Mouse (Mus musculus) limb, embryonic 10.5 days (tissue): Measurements from ENCODE around the gene Sfpq. TPM values are rescaled to one million over a fixed set of nuclear protein-coding genes. Genes with fewer than 3 reads are reported as not detected.

Source experiments
- DNase-seq: peaks from one replicate; pipeline ENCODE4 v3.0.0-alpha.2; 2017; ENCODE audit warnings: low spot score
- H3K27ac ChIP-seq: fragments of 300-500 bp; sonication (generic); 2 replicates; pipeline ENCODE4 v1.5.1; 2016; ENCODE audit warnings: mild to moderate bottlenecking
- H3K27me3 ChIP-seq: fragments of 300-500 bp; sonication (generic); 2 replicates; pipeline ENCODE4 v1.6.1; 2016; ENCODE audit warnings: low read depth, mild to moderate bottlenecking; ENCODE audit not compliant: poor library complexity, severe bottlenecking
- H3K36me3 ChIP-seq: fragments of 300-500 bp; sonication (generic); 2 replicates; pipeline ENCODE4 v1.6.1; 2016; ENCODE audit warnings: mild to moderate bottlenecking, moderate library complexity
- H3K4me1 ChIP-seq: fragments of 300-500 bp; sonication (generic); 2 replicates; pipeline ENCODE4 v1.6.1; 2016
- H3K4me3 ChIP-seq: fragments of 300-500 bp; sonication (generic); 2 replicates; pipeline ENCODE4 v1.5.1; 2016; ENCODE audit warnings: mild to moderate bottlenecking, moderate library complexity
- H3K9me3 ChIP-seq: fragments of 300-500 bp; sonication (generic); replicated peaks from 2 replicates; pipeline ENCODE4 v1.6.1; 2016; ENCODE audit warnings: mild to moderate bottlenecking
- WGBS: fragments of 180-500 bp; shearing (Covaris S2); methylation state at CpG from one replicate; pipeline ENCODE4 v1.1.7; 2016; 5-methylcytosine and 5-hydroxymethylcytosine counted together
- polyA plus RNA-seq: library from polyadenylated mRNA; unstranded; fragments of >200 nt; fragmentation: Nextera tagmentation; extraction: Ambion mirVana; gene quantifications from 2 replicates; pipeline ENCODE4 v1.2.1, GENCODE M21; 2016

Gene Sfpq
- polyA plus RNA-seq, 1 experiment from 2014 or later: 122 TPM

- Histone ChIP-seq H3K4me3 (no peak overlapping the region), H3K27me3 (no peaks in the 10 kb centered on the region), H3K9me3 (no peaks in the 10 kb centered on the region), H3K36me3 (peaks cover 24% of the 10 kb centered on the region), H3K4me1 (no peaks in the 10 kb centered on the region), H3K27ac (no peak overlapping the region)
- WGBS: 97% methylated on average over 1 of the region's 1 CpGs
- DNase-seq: no peak
These were observed 64.6 kb downstream of the Sfpq start for GRCm38 (mm10) chr4:127085761-127086160.

Other genes with a start within 250 kb of the Sfpq start
- 24.5 and 28.0 TPM in 2 replicates for gene Zmym4, start 53.2 kb upstream of the Sfpq start, polyA plus RNA-seq
- 34.8 and 35.3 TPM in 2 replicates for gene Zmym1, start 39.8 kb downstream of the Sfpq start, polyA plus RNA-seq
- gene Zmym6, start 56.1 kb downstream of the Sfpq start, polyA plus RNA-seq: 18.4 and 23.2 TPM in 2 replicates
- gene Tmem35b, start 102.4 kb downstream of the Sfpq start, polyA plus RNA-seq: 9.5 and 10.6 TPM in 2 replicates
- 0.16 and 0.21 TPM in 2 replicates for gene Dlgap3, start 147.9 kb downstream of the Sfpq start, polyA plus RNA-seq
- 82.6 and 84.9 TPM in 2 replicates for gene Smim12, start 222.5 kb downstream of the Sfpq start, polyA plus RNA-seq